8 mouse cellular contexts compared by ENCODE assay signal in the genomic region with DNA sequence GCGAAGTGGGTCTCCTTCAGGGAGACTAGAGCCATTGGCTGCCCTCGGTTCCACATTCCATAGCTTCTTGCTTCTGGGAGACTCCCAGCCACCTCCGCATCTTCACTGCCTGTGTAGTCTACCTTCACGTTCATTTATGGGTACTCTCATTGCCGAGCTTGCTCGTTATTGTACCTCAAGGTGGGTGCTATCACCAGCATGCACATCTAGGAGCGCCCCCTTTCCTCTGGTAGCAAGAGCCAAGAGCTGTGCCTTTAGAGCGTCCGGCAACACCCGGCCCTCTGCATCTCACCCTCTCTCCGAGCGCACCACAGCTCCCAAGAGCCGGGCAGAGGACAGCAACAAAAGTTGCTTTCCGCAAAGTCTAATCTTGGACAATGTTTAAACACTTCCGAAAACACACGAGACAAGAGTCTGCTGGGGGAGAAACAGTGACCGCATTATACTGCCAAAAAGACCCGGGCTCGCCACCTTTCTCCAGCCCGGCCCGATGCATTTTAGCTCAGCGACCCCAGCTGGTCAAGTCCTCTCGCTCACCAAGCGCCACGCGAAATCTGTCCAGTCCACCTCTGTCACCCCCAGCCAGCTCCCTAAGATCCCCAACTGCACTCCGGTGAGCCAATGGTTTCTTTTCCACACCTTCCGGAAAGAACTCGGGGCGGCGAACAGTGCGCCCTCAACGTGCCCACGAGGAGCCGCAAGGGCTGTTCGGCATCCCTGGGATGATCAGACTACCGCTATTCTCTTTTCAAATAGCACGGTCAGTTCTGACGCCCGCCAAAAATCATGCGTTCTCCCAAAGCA. TPM values are rescaled to one million over a fixed set of nuclear protein-coding genes. Genes with fewer than 3 reads are reported as not detected.
DNase-seq lines count a peak whose midpoint lies in the region; ATAC-seq and TF ChIP-seq lines count a peak whose summit lies in the region.

No protein-coding gene starts in this region.

- H3K4me1 ChIP-seq in kidney, adult 2 months (ENCODE audit: control insufficient read depth, insufficient read depth, low read length), result no peaks in the 10 kb centered on the region
- H3K4me1 ChIP-seq in embryonic facial prominence, embryonic 12.5 days, result no peaks in the 10 kb centered on the region; the same call in 1 of the 2 replicates

- intact Hi-C loops in heart, postnatal 36 days (cut with DNase I), result loop anchor here (10.0 kb wide), 2 partner anchors 576 to 816 kb away; no protein-coding TSS in a partner anchor

- peak overlapping the region; percentile 20; the same call in 1 of the 2 replicates for H3K4me3 ChIP-seq in kidney, adult 2 months (ENCODE audit: insufficient read depth, low read depth, low read length)
- peak overlapping the region; percentile 57 for H3K4me3 ChIP-seq in embryonic facial prominence, embryonic 12.5 days

- H3K9ac ChIP-seq in embryonic facial prominence, embryonic 12.5 days, result peak overlapping the region; percentile 72

- H3K9me3 ChIP-seq in embryonic facial prominence, embryonic 12.5 days, result no peaks in the 10 kb centered on the region

- no peak for TF ChIP-seq POLR2A in kidney, adult 2 months (IDR thresholded peaks at IDR 0.05; ENCODE audit: low read depth, low read length)

- H3K27ac ChIP-seq in kidney, adult 2 months (ENCODE audit: insufficient read depth, low read depth, low read length), result no peak overlapping the region
- H3K27ac ChIP-seq in embryonic facial prominence, embryonic 12.5 days, result peak overlapping the region; percentile 73

- no peaks in the 10 kb centered on the region for H3K36me3 ChIP-seq in kidney, adult 2 months (ENCODE audit: control insufficient read depth, insufficient read depth, low read length)
- H3K36me3 ChIP-seq in embryonic facial prominence, embryonic 12.5 days, result no peaks in the 10 kb centered on the region

- DNase-seq in kidney, adult 2 months, result peak; percentile 2
- DNase-seq in kidney, adult 11 months, result no peak
- peak; percentile 12 to 25 for DNase-seq in heart, postnatal 36 days
- peak; percentile 38 to 57 for DNase-seq in left cerebral cortex, adult 18-20 months (ENCODE audit: low spot score in 2 of 2)
- peak; percentile 29 for DNase-seq in lung, postnatal 10 days
- DNase-seq in right cerebral cortex, adult 18-20 months, result peak; percentile 65

- peak overlapping the region; percentile 92 for H3K4me2 ChIP-seq in embryonic facial prominence, embryonic 12.5 days (replicated peaks)

- H3K27me3 ChIP-seq in kidney, adult 2 months (replicated peaks; ENCODE audit: control insufficient read depth, insufficient read depth, low read length), result no peaks in the 10 kb centered on the region; the same call in 1 of the 2 replicates
- no peaks in the 10 kb centered on the region for H3K27me3 ChIP-seq in embryonic facial prominence, embryonic 12.5 days

- under 1% methylated on average over 41 of the region's 41 CpGs for WGBS in kidney, adult 2 months
- under 1% methylated on average over 41 of the region's 41 CpGs for WGBS in embryonic facial prominence, embryonic 12.5 days

- no peak for TF ChIP-seq CTCF in kidney, adult 2 months (conservative IDR thresholded peaks at IDR 0.05; ENCODE audit: insufficient read depth, insufficient read length, low read depth, low read length)

- peak; percentile 23; the same call in 1 of the 2 replicates for ATAC-seq in embryonic facial prominence, embryonic 12.5 days (ENCODE audit: insufficient number of reproducible peaks, insufficient read depth, low FRiP score, low TSS enrichment)
- no peak for ATAC-seq in megakaryocyte-erythroid progenitor cell, adult 5-6 weeks (replicated peaks; ENCODE audit: low FRiP score, low TSS enrichment, poor library complexity, severe bottlenecking)

RNA-seq across cellular contexts. Expression of a gene that starts 0.5 kb away (rescaled TPM):
- polyA plus RNA-seq in kidney, adult 2 months (2012; rRNA removed), result 0.14 and 0.18 TPM in 2 replicates
- polyA plus RNA-seq in embryonic facial prominence, embryonic 12.5 days (2016; fragmentation: Nextera tagmentation; extraction: Ambion mirVana), result 3.2 and 3.3 TPM in 2 replicates
- under 1 TPM; 0.47 to 0.65 TPM for total RNA-seq in heart, postnatal 36 days (2021)
- total RNA-seq in left cerebral cortex, adult 18-20 months (2021), result 10 to 100 TPM; 56.2 to 74.4 TPM
- total RNA-seq in megakaryocyte-erythroid progenitor cell, adult 5-6 weeks (2014; fragmentation: Nextera tagmentation), result 0.13 TPM in 1 of 2 replicates, not detected in the other
- total RNA-seq in megakaryocyte-erythroid progenitor cell, adult 5-6 weeks (2017), result not detected in 2 replicates

Comparison
In these comparisons a context has a peak if more than half of its experiments do, and no peak if none do; other contexts are left out.
1. RNA of a gene that starts 0.5 kb away (total RNA-seq): 56.2 to 74.4 TPM in left cerebral cortex, adult 18-20 months; 0.47 to 0.65 TPM in heart, postnatal 36 days and 0.13 TPM in megakaryocyte-erythroid progenitor cell, adult 5-6 weeks; every median in the first group is over 10 times any median in the second.